Mouse (Mus musculus): Measurements from ENCODE around the gene Rab3d. TPM values are rescaled to one million over a fixed set of nuclear protein-coding genes. Genes with fewer than 3 reads are reported as not detected.

The Rab3d gene
- total RNA-seq, 2 experiments from 2014 or later, result 22.0 to 25.0 TPM

DNA sequence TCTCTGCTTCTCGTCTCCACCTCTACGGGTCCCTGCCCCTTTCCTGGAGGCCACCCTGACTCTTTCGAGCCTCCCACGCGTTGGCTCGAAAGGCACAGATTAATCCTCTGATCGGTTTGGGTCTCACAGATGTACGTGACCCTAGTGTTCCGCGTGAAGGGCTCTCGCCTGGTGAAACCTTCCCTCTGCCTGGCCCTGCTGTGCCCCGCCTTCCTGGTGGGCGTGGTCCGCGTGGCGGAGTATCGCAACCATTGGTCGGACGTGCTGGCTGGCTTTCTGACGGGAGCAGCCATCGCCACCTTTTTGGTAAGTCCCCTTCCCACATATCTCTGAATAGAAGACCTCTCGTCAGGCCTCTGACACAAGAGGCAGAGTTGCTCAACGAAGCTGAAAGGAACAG is 26.3 kb upstream of the Rab3d start:
- DNase-seq (ENCODE audit: extremely low spot score in 1 of 2, low spot score in 2 of 2), result peak in 1 of 2 experiments; percentile 55
- intact Hi-C loops (cut with DNase I), result no loop called here

GRCm38 (mm10) chr9:21943638-21944037 is 25.6 kb upstream of the Rab3d start:
- intact Hi-C loops (cut with DNase I), result no loop called here
- DNase-seq (ENCODE audit: extremely low spot score in 1 of 2, low spot score in 2 of 2), result no peak

DNA sequence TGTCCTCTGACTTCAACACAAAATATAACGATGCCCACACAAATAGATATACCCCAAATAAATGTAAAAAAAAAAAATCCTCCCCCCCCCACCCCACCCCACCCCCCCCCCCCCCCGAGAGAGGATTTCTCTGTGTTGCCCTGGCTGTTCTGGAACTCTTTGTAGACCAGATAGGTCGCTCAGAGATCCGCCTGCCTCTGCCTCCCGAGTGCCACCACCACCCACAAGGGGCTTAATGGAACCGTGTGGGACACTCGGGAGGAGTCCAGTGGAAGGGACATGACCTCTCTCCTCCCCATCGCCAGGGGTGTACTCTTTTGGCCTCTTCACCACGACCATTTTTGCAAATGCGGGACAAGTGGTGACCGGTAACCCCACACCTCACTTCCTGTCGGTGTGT is 25.1 kb upstream of the Rab3d start:
- no peak for DNase-seq (ENCODE audit: extremely low spot score in 1 of 2, low spot score in 2 of 2)
- intact Hi-C loops (cut with DNase I), result no loop called here

DNA sequence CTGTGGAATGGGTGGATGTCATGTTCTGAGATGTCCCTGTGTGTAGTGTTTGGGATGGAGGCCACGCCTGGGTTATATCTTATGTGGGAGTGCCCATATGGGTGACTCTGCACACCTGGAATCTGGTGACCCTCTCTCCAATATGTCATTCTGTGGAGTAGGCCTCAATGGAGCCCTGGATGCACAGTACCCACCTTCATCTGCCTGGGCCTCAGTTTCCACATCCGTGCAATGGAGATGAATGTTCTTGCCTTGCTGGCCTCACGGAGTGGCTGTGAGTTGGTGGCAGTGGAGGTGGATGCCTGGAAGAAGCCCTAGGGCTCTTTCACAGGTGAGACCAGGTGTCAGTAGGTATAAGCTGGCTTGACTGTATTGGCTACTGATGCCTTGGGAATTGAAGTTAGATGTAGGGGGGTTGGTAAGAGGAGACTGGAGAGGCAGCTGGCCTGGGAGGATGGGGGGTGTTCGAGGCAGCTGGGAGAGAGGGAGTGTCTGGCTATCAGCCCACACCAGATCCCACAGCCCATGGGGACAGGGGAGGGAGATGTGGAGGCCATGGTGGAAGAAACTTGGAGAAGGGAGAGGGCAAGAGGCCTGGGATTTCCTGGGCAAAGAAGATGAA is 20.4 kb upstream of the Rab3d start:
- intact Hi-C loops (cut with DNase I), result no loop called here
- DNase-seq (ENCODE audit: extremely low spot score in 1 of 2, low spot score in 2 of 2), result no peak

DNA sequence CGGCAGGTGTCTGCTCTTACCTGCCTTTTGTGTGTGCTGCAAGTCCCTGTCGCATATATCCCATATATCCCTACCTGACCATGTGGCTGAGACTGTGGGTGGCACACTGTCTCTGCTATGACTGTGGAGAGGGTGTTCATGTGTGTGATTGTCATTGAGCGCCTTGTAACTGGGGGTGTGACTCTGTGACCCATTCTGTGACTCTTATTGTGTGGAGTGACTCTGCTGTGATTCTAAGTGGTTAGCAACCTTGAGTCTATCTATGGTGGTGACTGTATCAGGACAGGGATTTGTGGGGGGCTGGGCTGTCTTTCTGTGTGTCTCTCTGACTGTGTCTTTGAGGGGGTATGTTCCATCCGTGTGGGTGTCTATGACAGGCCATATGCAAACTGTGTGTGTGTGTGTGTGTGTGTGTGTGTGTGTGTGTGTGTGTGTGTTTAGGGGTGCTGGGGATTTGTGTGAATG is 19.8 kb upstream of the Rab3d start:
- DNase-seq (ENCODE audit: extremely low spot score in 1 of 2, low spot score in 2 of 2), result no peak
- intact Hi-C loops (cut with DNase I), result no loop called here

- DNase-seq (ENCODE audit: extremely low spot score in 1 of 2, low spot score in 2 of 2), result peak; percentile 97 to 99
- intact Hi-C loops (cut with DNase I), result no loop called here
These were observed 18.9 kb upstream of the Rab3d start, which contains the start of gene Plppr2 for GRCm38 (mm10) chr9:21936692-21937570. Gene Plppr2, plus strand, starts transcription at chr9:21937033.

GRCm38 (mm10) chr9:21935466-21936131 is 17.6 kb upstream of the Rab3d start:
- intact Hi-C loops (cut with DNase I), result no loop called here
- no peak for DNase-seq (ENCODE audit: extremely low spot score in 1 of 2, low spot score in 2 of 2)

- intact Hi-C loops (cut with DNase I), result no loop called here
- no peak for DNase-seq (ENCODE audit: extremely low spot score in 1 of 2, low spot score in 2 of 2)
These were observed 16.0 kb upstream of the Rab3d start for GRCm38 (mm10) chr9:21934021-21934420.

GRCm38 (mm10) chr9:21932445-21933137 is 14.6 kb upstream of the Rab3d start:
- DNase-seq (ENCODE audit: extremely low spot score in 1 of 2, low spot score in 2 of 2), result no peak
- intact Hi-C loops (cut with DNase I), result no loop called here

DNA sequence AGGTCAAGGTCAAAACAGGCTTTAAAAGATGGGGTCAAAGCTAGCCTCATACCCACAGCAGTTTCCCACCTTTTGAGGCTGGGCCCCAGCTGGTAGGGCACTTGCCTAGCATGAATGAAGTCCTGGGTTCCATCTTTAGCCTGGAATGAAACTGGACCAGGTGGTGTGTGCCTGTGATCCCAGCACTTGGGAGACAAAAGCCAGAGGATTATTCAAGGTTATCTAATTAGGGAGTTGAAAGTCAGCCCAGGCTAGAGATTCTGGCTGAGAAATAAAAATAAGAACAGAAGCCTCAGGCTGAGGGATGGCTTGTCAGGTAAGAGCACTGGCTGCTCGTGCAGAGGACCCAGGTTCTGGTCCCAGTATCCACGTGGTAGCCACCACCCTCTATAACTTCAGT is 14.0 kb upstream of the Rab3d start:
- intact Hi-C loops (cut with DNase I), result no loop called here

GRCm38 (mm10) chr9:21929208-21929607 is 11.2 kb upstream of the Rab3d start:
- DNase-seq (ENCODE audit: extremely low spot score in 1 of 2, low spot score in 2 of 2), result no peak
- intact Hi-C loops (cut with DNase I), result no loop called here

More for the DNA sequence above, 14.0 kb upstream of the Rab3d start:
- DNase-seq (ENCODE audit: extremely low spot score in 1 of 2, low spot score in 2 of 2), result no peak

- intact Hi-C loops (cut with DNase I), result no loop called here
- peak; percentile 91 to 95 for DNase-seq (ENCODE audit: extremely low spot score in 1 of 2, low spot score in 2 of 2)
These were observed 9.3 kb upstream of the Rab3d start, which contains the start of the genes Ccdc159 and Tmem205 for GRCm38 (mm10) chr9:21927208-21927753. Gene Ccdc159, plus strand, starts transcription at chr9:21927471. Gene Tmem205, minus strand, starts transcription at chr9:21927556.

- intact Hi-C loops (cut with DNase I), result no loop called here
These were observed 8.8 kb upstream of the Rab3d start for GRCm38 (mm10) chr9:21926784-21927183.

GRCm38 (mm10) chr9:21926155-21926554 is 8.2 kb upstream of the Rab3d start:
- intact Hi-C loops (cut with DNase I), result no loop called here
- DNase-seq (ENCODE audit: extremely low spot score in 1 of 2, low spot score in 2 of 2), result no peak

More at GRCm38 (mm10) chr9:21926784-21927183, 8.8 kb upstream of the Rab3d start:
- DNase-seq (ENCODE audit: extremely low spot score in 1 of 2, low spot score in 2 of 2), result no peak

DNA sequence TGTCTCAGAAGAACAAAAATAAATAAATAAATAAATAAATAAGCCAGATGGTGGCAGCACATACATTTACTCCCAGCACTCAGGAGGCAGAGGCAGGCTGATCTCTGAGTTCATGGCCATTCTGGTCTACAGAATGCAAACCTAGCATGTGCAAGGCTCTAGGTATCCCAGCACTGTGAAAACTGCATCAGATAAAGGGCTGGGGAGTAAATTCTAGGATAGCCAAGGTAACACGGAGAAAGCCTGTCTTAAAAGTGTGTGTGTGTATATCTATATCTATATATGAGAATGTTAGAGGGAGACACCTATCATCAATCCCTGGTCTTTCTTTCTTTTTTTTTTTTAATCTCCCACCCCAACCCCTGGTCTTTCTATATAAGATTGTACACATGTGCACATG is 7.5 kb upstream of the Rab3d start:
- no peak for DNase-seq (ENCODE audit: extremely low spot score in 1 of 2, low spot score in 2 of 2)
- intact Hi-C loops (cut with DNase I), result no loop called here

GRCm38 (mm10) chr9:21925034-21925433 is 7.0 kb upstream of the Rab3d start:
- no peak for DNase-seq (ENCODE audit: extremely low spot score in 1 of 2, low spot score in 2 of 2)
- intact Hi-C loops (cut with DNase I), result no loop called here

DNA sequence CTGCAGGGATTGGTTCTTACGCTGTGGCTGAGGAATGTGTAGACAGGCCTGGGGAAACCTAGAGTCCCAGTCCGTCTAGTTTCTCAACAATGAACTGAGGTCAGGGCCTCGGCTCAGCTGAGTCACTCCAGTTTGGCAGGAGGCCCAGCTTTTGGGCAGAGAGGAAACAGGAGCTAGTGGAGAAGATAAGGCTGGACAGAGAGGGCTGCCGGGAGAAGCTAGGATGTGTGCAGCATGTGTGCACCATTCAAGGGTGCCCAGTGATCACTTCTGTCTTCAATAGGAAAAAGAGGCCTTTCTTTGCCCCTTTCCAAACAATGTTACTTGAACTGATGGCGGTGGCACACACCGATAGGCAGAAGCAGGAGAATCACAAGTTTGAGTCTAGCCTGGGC is 6.1 kb upstream of the Rab3d start:
- intact Hi-C loops (cut with DNase I), result no loop called here

DNA sequence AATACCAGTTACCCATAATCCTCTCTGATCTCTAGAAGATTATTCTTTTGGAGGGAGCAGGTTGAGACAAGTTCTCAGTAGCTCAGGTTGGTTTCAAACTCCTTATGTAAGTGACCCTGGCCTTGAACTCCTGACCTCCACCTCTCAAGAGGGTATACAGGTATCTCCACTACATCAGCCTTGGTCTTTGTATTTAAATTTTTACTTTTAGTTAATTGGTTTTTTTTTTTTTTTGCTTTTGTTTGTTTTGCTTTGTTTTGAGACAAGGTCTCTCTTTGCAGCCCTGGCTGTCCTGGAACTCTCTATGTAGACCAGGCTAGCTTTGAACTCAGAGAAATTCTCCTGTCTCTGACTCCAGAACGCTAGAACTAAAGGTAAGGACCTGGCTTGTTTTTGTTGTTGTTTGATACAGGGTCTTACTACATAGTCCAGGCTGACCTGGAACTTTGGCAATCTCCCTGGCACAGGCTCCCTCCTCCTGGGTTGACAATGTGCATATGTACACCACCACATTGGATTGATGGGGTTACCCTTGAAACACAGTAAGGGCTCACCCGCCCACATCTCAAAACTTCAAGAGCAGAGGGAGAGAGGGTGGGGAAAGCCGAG is 5.6 kb upstream of the Rab3d start:
- DNase-seq (ENCODE audit: extremely low spot score in 1 of 2, low spot score in 2 of 2), result no peak
- intact Hi-C loops (cut with DNase I), result no loop called here

More for the DNA sequence above, 6.1 kb upstream of the Rab3d start:
- peak in 1 of 2 experiments; percentile 86 for DNase-seq (ENCODE audit: extremely low spot score in 1 of 2, low spot score in 2 of 2)

Data from left cerebral cortex, postnatal 10 days (tissue).